Mouse (Mus musculus): ENCODE results near the gene Rab14.

Gene Rab14

GRCm38 (mm10) chr2:35200898-35201668 lies at the start of gene Rab14:
TSS of gene Rab14 (minus strand) at chr2:35201120.
- DNase-seq (ENCODE audit: low spot score in 2 of 2), result peak; percentile 100

GRCm38 (mm10) chr2:35247763-35248162 lies 46.8 kb upstream of the Rab14 start:
- no peak for DNase-seq (ENCODE audit: low spot score in 2 of 2)

GRCm38 (mm10) chr2:35244241-35244640 lies 43.3 kb upstream of the Rab14 start:
- no peak for DNase-seq (ENCODE audit: low spot score in 2 of 2)

GRCm38 (mm10) chr2:35235021-35235420 lies 34.1 kb upstream of the Rab14 start:
- DNase-seq (ENCODE audit: low spot score in 2 of 2), result no peak

- no peak for DNase-seq (ENCODE audit: low spot score in 2 of 2)
Measured at GRCm38 (mm10) chr2:35233898-35234297, 33.0 kb upstream of the Rab14 start.

GRCm38 (mm10) chr2:35232595-35233445 lies 31.9 kb upstream of the Rab14 start:
- no peak for DNase-seq (ENCODE audit: low spot score in 2 of 2)

- DNase-seq (ENCODE audit: low spot score in 2 of 2), result peak in 1 of 2 experiments; percentile 37
Measured at GRCm38 (mm10) chr2:35231871-35232270, 31.0 kb upstream of the Rab14 start.

- no peak for DNase-seq (ENCODE audit: low spot score in 2 of 2)
Measured at GRCm38 (mm10) chr2:35230215-35230614, 29.3 kb upstream of the Rab14 start.

- DNase-seq (ENCODE audit: low spot score in 2 of 2), result no peak
Measured at GRCm38 (mm10) chr2:35228145-35228544, 27.2 kb upstream of the Rab14 start.

- no peak for DNase-seq (ENCODE audit: low spot score in 2 of 2)
Measured at GRCm38 (mm10) chr2:35224285-35224684, 23.4 kb upstream of the Rab14 start.

GRCm38 (mm10) chr2:35222822-35223391 lies 22.0 kb upstream of the Rab14 start:
- DNase-seq (ENCODE audit: low spot score in 2 of 2), result no peak

- no peak for DNase-seq (ENCODE audit: low spot score in 2 of 2)
Measured at GRCm38 (mm10) chr2:35218736-35219135, 17.8 kb upstream of the Rab14 start.

- DNase-seq (ENCODE audit: low spot score in 2 of 2), result no peak
Measured at GRCm38 (mm10) chr2:35216701-35217100, 15.8 kb upstream of the Rab14 start.

GRCm38 (mm10) chr2:35215363-35215762 lies 14.4 kb upstream of the Rab14 start:
- peak; percentile 45 to 53 for DNase-seq (ENCODE audit: low spot score in 2 of 2)

GRCm38 (mm10) chr2:35214881-35215358 lies 14.0 kb upstream of the Rab14 start:
- peak; percentile 81 to 86 for DNase-seq (ENCODE audit: low spot score in 2 of 2)

GRCm38 (mm10) chr2:35213345-35213910 lies 12.5 kb upstream of the Rab14 start:
- no peak for DNase-seq (ENCODE audit: low spot score in 2 of 2)

- DNase-seq (ENCODE audit: low spot score in 2 of 2), result no peak
Measured at GRCm38 (mm10) chr2:35211681-35212080, 10.8 kb upstream of the Rab14 start.

GRCm38 (mm10) chr2:35208931-35209665 lies 8.2 kb upstream of the Rab14 start:
- no peak for DNase-seq (ENCODE audit: low spot score in 2 of 2)

GRCm38 (mm10) chr2:35208054-35208453 lies 7.1 kb upstream of the Rab14 start:
- no peak for DNase-seq (ENCODE audit: low spot score in 2 of 2)

- DNase-seq (ENCODE audit: low spot score in 2 of 2), result no peak
Measured at GRCm38 (mm10) chr2:35206761-35207160, 5.8 kb upstream of the Rab14 start.

GRCm38 (mm10) chr2:35203729-35204128 lies 2.8 kb upstream of the Rab14 start:
- no peak for DNase-seq (ENCODE audit: low spot score in 2 of 2)

All from right cerebral cortex, postnatal 10 days (tissue).